In the genomic region with DNA sequence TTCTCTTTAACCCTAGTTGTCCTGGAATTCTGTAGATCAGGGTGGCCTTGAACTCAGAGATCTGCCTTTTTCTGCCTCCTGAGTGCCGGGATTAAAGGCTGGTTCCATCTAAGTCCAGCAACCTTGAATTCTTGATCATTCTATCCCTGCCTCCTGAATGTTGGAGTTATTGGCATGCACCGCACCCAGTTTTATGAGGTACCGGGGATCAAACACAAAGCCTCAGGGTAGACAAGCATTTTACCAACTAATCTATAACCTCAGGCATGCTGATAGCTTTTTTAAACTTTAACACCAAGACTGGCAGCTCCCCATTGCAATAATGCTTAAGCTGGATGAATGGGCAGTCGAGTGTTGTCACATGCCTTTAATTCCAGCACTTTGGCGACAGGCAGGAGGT, we compare ENCODE assay signal across 7 mouse cellular contexts. TPM values are rescaled to one million over a fixed set of nuclear protein-coding genes. Genes with fewer than 3 reads are reported as not detected.
A peak's percentile ranks its signal among the peaks of the same experiment; 100 is the strongest.
DNase-seq lines count a peak whose midpoint lies in the region; ATAC-seq and TF ChIP-seq lines count a peak whose summit lies in the region.

No protein-coding gene starts in this region.

- H3K27me3 ChIP-seq in forebrain, embryonic 11.5 days (ENCODE audit: control insufficient read depth, insufficient read depth, low read length) = no peaks in the 10 kb centered on the region
- no peaks in the 10 kb centered on the region for H3K27me3 ChIP-seq in liver, embryonic 14.5 days (ENCODE audit: control insufficient read depth, insufficient read depth, low read length)
- no peaks in the 10 kb centered on the region for H3K27me3 ChIP-seq in stomach, embryonic 16.5 days (ENCODE audit: control insufficient read depth, insufficient read depth, low read length)
- H3K27me3 ChIP-seq in thymus, adult 2 months (ENCODE audit: control insufficient read depth, insufficient read depth, low read length) = no peaks in the 10 kb centered on the region

- H3K9ac ChIP-seq in forebrain, embryonic 11.5 days (ENCODE audit: low read length) = peak overlapping the region; percentile 59
- H3K9ac ChIP-seq in liver, embryonic 14.5 days (replicated peaks) = peak overlapping the region; percentile 70
- H3K9ac ChIP-seq in stomach, embryonic 16.5 days (ENCODE audit: low read length) = peak overlapping the region; percentile 82

- ATAC-seq in forebrain, embryonic 11.5 days (replicated peaks; ENCODE audit: low FRiP score) = no peak
- no peak for ATAC-seq in liver, embryonic 14.5 days (ENCODE audit: insufficient read depth)
- ATAC-seq in stomach, embryonic 16.5 days (ENCODE audit: insufficient read depth, low FRiP score) = no peak

- peak overlapping the region; percentile 63 for H3K4me3 ChIP-seq in forebrain, embryonic 11.5 days (ENCODE audit: low read depth, low read length)
- H3K4me3 ChIP-seq in liver, embryonic 14.5 days (ENCODE audit: insufficient read depth in 1 of 2, low read depth in 2 of 2, low read length in 2 of 2) = peak overlapping the region; percentile 85 to 93; a peak in 2 of 4 replicates
- peak overlapping the region; percentile 89 for H3K4me3 ChIP-seq in stomach, embryonic 16.5 days (replicated peaks; ENCODE audit: low read length)
- H3K4me3 ChIP-seq in thymus, adult 2 months (ENCODE audit: control insufficient read depth, insufficient read depth, low read length) = no peak overlapping the region

- no peak for TF ChIP-seq POLR2A in thymus, adult 2 months (IDR thresholded peaks at IDR 0.05; ENCODE audit: control insufficient read depth, extremely low read depth, insufficient read depth, low read length, poor library complexity)

- TF ChIP-seq CTCF in liver, embryonic 14.5 days (IDR thresholded peaks at IDR 0.05; ENCODE audit: low read depth) = no peak
- no peak for TF ChIP-seq CTCF in thymus, adult 2 months (IDR thresholded peaks at IDR 0.05; ENCODE audit: borderline replicate concordance, control insufficient read depth, extremely low read depth, insufficient read depth, low read length, poor library complexity)

- H3K9me3 ChIP-seq in forebrain, embryonic 11.5 days (ENCODE audit: control insufficient read depth, low read length) = no peaks in the 10 kb centered on the region
- no peaks in the 10 kb centered on the region for H3K9me3 ChIP-seq in liver, embryonic 14.5 days (ENCODE audit: control insufficient read depth, low read length)
- no peaks in the 10 kb centered on the region for H3K9me3 ChIP-seq in stomach, embryonic 16.5 days (replicated peaks; ENCODE audit: control insufficient read depth, low read length)

- peak overlapping the region; percentile 67 for H3K4me2 ChIP-seq in forebrain, embryonic 11.5 days (ENCODE audit: low read depth, low read length, severe bottlenecking)
- H3K4me2 ChIP-seq in liver, embryonic 14.5 days (ENCODE audit: low read depth) = peak overlapping the region; percentile 96
- peak overlapping the region; percentile 76 for H3K4me2 ChIP-seq in stomach, embryonic 16.5 days (ENCODE audit: low read depth, low read length)

- H3K36me3 ChIP-seq in forebrain, embryonic 11.5 days (ENCODE audit: control insufficient read depth, insufficient read depth, low read length) = peaks cover 6% of the 10 kb centered on the region
- peaks cover 43% of the 10 kb centered on the region for H3K36me3 ChIP-seq in liver, embryonic 14.5 days (replicated peaks; ENCODE audit: control insufficient read depth, insufficient read depth, low read depth)
- H3K36me3 ChIP-seq in stomach, embryonic 16.5 days (ENCODE audit: control insufficient read depth, insufficient read depth, low read length) = peaks cover 26% of the 10 kb centered on the region
- peaks cover 33% of the 10 kb centered on the region for H3K36me3 ChIP-seq in thymus, adult 2 months (ENCODE audit: control insufficient read depth, insufficient read depth, low read length)

- TF ChIP-seq EP300 in liver, embryonic 14.5 days (IDR thresholded peaks at IDR 0.05; ENCODE audit: low read depth) = no peak

- peak; percentile 33 to 38 for DNase-seq in lung, adult 18-20 months
- no peak for DNase-seq in lung, postnatal 10 days
- DNase-seq in forebrain, embryonic 11.5 days (ENCODE audit: low spot score) = no peak
- no peak for DNase-seq in liver, embryonic 14.5 days (ENCODE audit: low read depth in 3 of 3, low spot score in 3 of 3)
- no peak for DNase-seq in gastrocnemius, adult 18-20 months (ENCODE audit: low spot score)
- no peak for DNase-seq in thymus, adult 2 months

- peaks cover 7% of the 10 kb centered on the region; the same call in 1 of the 2 replicates for H3K4me1 ChIP-seq in forebrain, embryonic 11.5 days (replicated peaks; ENCODE audit: control insufficient read depth, insufficient read depth, low read length)
- H3K4me1 ChIP-seq in liver, embryonic 14.5 days (replicated peaks; ENCODE audit: control insufficient read depth in 2 of 2, insufficient read depth in 2 of 2, low read length in 1 of 2) = peaks cover 11 to 15% of the 10 kb centered on the region in 2 experiments
- H3K4me1 ChIP-seq in stomach, embryonic 16.5 days (ENCODE audit: control insufficient read depth, insufficient read depth, low read length) = peaks cover 14% of the 10 kb centered on the region
- H3K4me1 ChIP-seq in thymus, adult 2 months (replicated peaks; ENCODE audit: control insufficient read depth, insufficient read depth, low read length) = peaks cover 7% of the 10 kb centered on the region

- no peak overlapping the region for H3K27ac ChIP-seq in forebrain, embryonic 11.5 days (ENCODE audit: low read depth, low read length)
- peak overlapping the region; percentile 74 for H3K27ac ChIP-seq in liver, embryonic 14.5 days
- H3K27ac ChIP-seq in stomach, embryonic 16.5 days (ENCODE audit: low read length) = peak overlapping the region; percentile 85
- H3K27ac ChIP-seq in thymus, adult 2 months (ENCODE audit: control insufficient read depth, insufficient read depth, low read length) = no peak overlapping the region

- WGBS in forebrain, embryonic 11.5 days = 64% methylated on average over 5 of the region's 5 CpGs
- WGBS in liver, embryonic 14.5 days (ENCODE audit: insufficient replicate concordance) = 57% methylated on average over 5 of the region's 5 CpGs
- WGBS in stomach, embryonic 16.5 days = 44% methylated on average over 5 of the region's 5 CpGs
- WGBS in thymus, adult 2 months = 66% methylated on average over 5 of the region's 5 CpGs

RNA-seq across cellular contexts. Expression of a gene that starts 1.0 kb away (rescaled TPM):
- 51.6 and 55.9 TPM in 2 replicates for polyA plus RNA-seq in forebrain, embryonic 11.5 days (2014; fragmentation: Nextera tagmentation; extraction: Ambion mirVana)
- polyA plus RNA-seq in liver, embryonic 14.5 days (2012; rRNA removed) = 14.3 and 15.0 TPM in 2 replicates
- 19.5 and 24.4 TPM in 2 replicates for polyA plus RNA-seq in liver, embryonic 14.5 days (2014; fragmentation: Nextera tagmentation; extraction: Ambion mirVana)
- polyA plus RNA-seq in stomach, embryonic 16.5 days (2015; fragmentation: Nextera tagmentation; extraction: Ambion mirVana) = 55.0 and 63.1 TPM in 2 replicates
- 10 to 100 TPM; 50.3 to 69.8 TPM for total RNA-seq in gastrocnemius, adult 18-20 months (2021)
- 60.9 and 70.8 TPM in 2 replicates for polyA plus RNA-seq in thymus, adult 2 months (2012; rRNA removed)

RNA-seq across cellular contexts. Expression of a gene that starts 12.1 kb away (rescaled TPM):
- 797 and 824 TPM in 2 replicates for polyA plus RNA-seq in forebrain, embryonic 11.5 days (2014; fragmentation: Nextera tagmentation; extraction: Ambion mirVana)
- polyA plus RNA-seq in liver, embryonic 14.5 days (2012; rRNA removed) = 259 and 268 TPM in 2 replicates
- polyA plus RNA-seq in liver, embryonic 14.5 days (2014; fragmentation: Nextera tagmentation; extraction: Ambion mirVana) = 364 and 392 TPM in 2 replicates
- 565 and 588 TPM in 2 replicates for polyA plus RNA-seq in stomach, embryonic 16.5 days (2015; fragmentation: Nextera tagmentation; extraction: Ambion mirVana)
- total RNA-seq in gastrocnemius, adult 18-20 months (2021) = 100 to 1,000 TPM; 121 to 146 TPM
- polyA plus RNA-seq in thymus, adult 2 months (2012; rRNA removed) = 512 and 578 TPM in 2 replicates

RNA-seq across cellular contexts. Expression of a gene that starts 30.6 kb away (rescaled TPM):
- polyA plus RNA-seq in forebrain, embryonic 11.5 days (2014; fragmentation: Nextera tagmentation; extraction: Ambion mirVana) = 42.8 and 45.4 TPM in 2 replicates
- polyA plus RNA-seq in liver, embryonic 14.5 days (2012; rRNA removed) = 7.3 and 8.8 TPM in 2 replicates
- polyA plus RNA-seq in liver, embryonic 14.5 days (2014; fragmentation: Nextera tagmentation; extraction: Ambion mirVana) = 4.9 and 5.0 TPM in 2 replicates
- polyA plus RNA-seq in stomach, embryonic 16.5 days (2015; fragmentation: Nextera tagmentation; extraction: Ambion mirVana) = 17.4 and 17.6 TPM in 2 replicates
- 10 to 100 TPM; 28.4 to 32.0 TPM for total RNA-seq in gastrocnemius, adult 18-20 months (2021)
- 42.7 and 49.5 TPM in 2 replicates for polyA plus RNA-seq in thymus, adult 2 months (2012; rRNA removed)

RNA-seq across cellular contexts. Expression of a gene that starts 41.8 kb away (rescaled TPM):
- polyA plus RNA-seq in forebrain, embryonic 11.5 days (2014; fragmentation: Nextera tagmentation; extraction: Ambion mirVana) = 0.80 and 1.4 TPM in 2 replicates
- polyA plus RNA-seq in liver, embryonic 14.5 days (2012; rRNA removed) = 0.23 and 0.35 TPM in 2 replicates
- 0.18 and 0.19 TPM in 2 replicates for polyA plus RNA-seq in liver, embryonic 14.5 days (2014; fragmentation: Nextera tagmentation; extraction: Ambion mirVana)
- 3.8 and 4.2 TPM in 2 replicates for polyA plus RNA-seq in stomach, embryonic 16.5 days (2015; fragmentation: Nextera tagmentation; extraction: Ambion mirVana)
- total RNA-seq in gastrocnemius, adult 18-20 months (2021) = under 1 TPM in 1 of 2 experiments, not detected in 1; 0.07 TPM
- 0.03 and 0.15 TPM in 2 replicates for polyA plus RNA-seq in thymus, adult 2 months (2012; rRNA removed)

RNA-seq across cellular contexts. Expression of a gene that starts 48.8 kb away (rescaled TPM):
- 135 and 138 TPM in 2 replicates for polyA plus RNA-seq in forebrain, embryonic 11.5 days (2014; fragmentation: Nextera tagmentation; extraction: Ambion mirVana)
- 19.6 and 23.3 TPM in 2 replicates for polyA plus RNA-seq in liver, embryonic 14.5 days (2012; rRNA removed)
- polyA plus RNA-seq in liver, embryonic 14.5 days (2014; fragmentation: Nextera tagmentation; extraction: Ambion mirVana) = 39.0 and 44.1 TPM in 2 replicates
- polyA plus RNA-seq in stomach, embryonic 16.5 days (2015; fragmentation: Nextera tagmentation; extraction: Ambion mirVana) = 93.0 and 94.7 TPM in 2 replicates
- total RNA-seq in gastrocnemius, adult 18-20 months (2021) = 10 to 100 TPM; 52.6 to 54.4 TPM
- 40.7 and 44.7 TPM in 2 replicates for polyA plus RNA-seq in thymus, adult 2 months (2012; rRNA removed)

Comparison
In these comparisons a context has a peak if more than half of its experiments do, and no peak if none do; other contexts are left out.
1. DNase-seq: peak in lung, adult 18-20 months (2 of 2); none in lung, postnatal 10 days (single experiment), forebrain, embryonic 11.5 days (single experiment), liver, embryonic 14.5 days (0 of 3), gastrocnemius, adult 18-20 months (single experiment) and thymus, adult 2 months (single experiment).
2. H3K27ac ChIP-seq: peak in liver, embryonic 14.5 days (single experiment) and stomach, embryonic 16.5 days (single experiment); none in forebrain, embryonic 11.5 days (single experiment) and thymus, adult 2 months (single experiment).
3. Peak in every context shown above with its lines, with median percentiles within 50 percentile points of each other: H3K4me2 ChIP-seq and H3K9ac ChIP-seq.